Mouse (Mus musculus) neural tube, embryonic 12.5 days (tissue): ENCODE data around the gene Gpr68. TPM values are rescaled to one million over a fixed set of nuclear protein-coding genes. Genes with fewer than 3 reads are reported as not detected.

ENCODE experiments used
- ATAC-seq: fragments of 200-750 bp; cut with Nextera tagmentation; 2 replicates; pipeline ENCODE4 v1.8.0; 2017; ENCODE audit warnings: low read depth, mild to moderate bottlenecking, moderate TSS enrichment, moderate library complexity; ENCODE audit not compliant: low FRiP score
- H3K27ac ChIP-seq: fragments of 300-500 bp; sonication (generic); 2 replicates; pipeline ENCODE4 v1.5.1; 2016
- H3K27me3 ChIP-seq: fragments of 300-500 bp; sonication (generic); replicated peaks from 2 replicates; pipeline ENCODE4 v1.6.1; 2016; ENCODE audit warnings: mild to moderate bottlenecking
- H3K36me3 ChIP-seq: fragments of 300-500 bp; sonication (generic); 2 replicates; pipeline ENCODE4 v1.6.1; 2016; ENCODE audit warnings: mild to moderate bottlenecking
- H3K4me1 ChIP-seq: fragments of 300-500 bp; sonication (generic); 2 replicates; pipeline ENCODE4 v1.6.1; 2016
- H3K4me2 ChIP-seq: fragments of 300-500 bp; sonication (generic); replicated peaks from 2 replicates; pipeline ENCODE4 v1.6.1; 2016; ENCODE audit warnings: mild to moderate bottlenecking
- H3K4me3 ChIP-seq: fragments of 300-500 bp; sonication (generic); 2 replicates; pipeline ENCODE4 v1.5.1; 2016
- H3K9ac ChIP-seq: fragments of 300-500 bp; sonication (generic); 2 replicates; pipeline ENCODE4 v1.6.1; 2016; ENCODE audit warnings: mild to moderate bottlenecking
- H3K9me3 ChIP-seq: fragments of 300-500 bp; sonication (generic); 2 replicates; pipeline ENCODE4 v1.6.1; 2016; ENCODE audit warnings: mild to moderate bottlenecking
- WGBS: fragments of 180-500 bp; shearing (Covaris S2); methylation state at CpG from one replicate; pipeline ENCODE4 v1.1.7; 2016; 5-methylcytosine and 5-hydroxymethylcytosine counted together
- polyA plus RNA-seq: library from polyadenylated mRNA; unstranded; fragments of >200 nt; fragmentation: Nextera tagmentation; extraction: Ambion mirVana; gene quantifications from 2 replicates; pipeline ENCODE4 v1.2.1, GENCODE M21; 2016

Gene Gpr68
- polyA plus RNA-seq, 1 experiment from 2014 or later = 0.79 TPM

GRCm38 (mm10) chr12:100862856-100863446, 45.0 kb downstream of the Gpr68 start:
- Histone ChIP-seq H3K9ac (no peak overlapping the region), H3K9me3 (no peaks in the 10 kb centered on the region), H3K27ac (no peak overlapping the region), H3K4me2 (no peak overlapping the region), H3K27me3 (no peaks in the 10 kb centered on the region), H3K4me3 (no peak overlapping the region), H3K36me3 (no peaks in the 10 kb centered on the region), H3K4me1 (no peaks in the 10 kb centered on the region)
- WGBS = 91% methylated on average over 3 of the region's 3 CpGs
- ATAC-seq = no peak

DNA sequence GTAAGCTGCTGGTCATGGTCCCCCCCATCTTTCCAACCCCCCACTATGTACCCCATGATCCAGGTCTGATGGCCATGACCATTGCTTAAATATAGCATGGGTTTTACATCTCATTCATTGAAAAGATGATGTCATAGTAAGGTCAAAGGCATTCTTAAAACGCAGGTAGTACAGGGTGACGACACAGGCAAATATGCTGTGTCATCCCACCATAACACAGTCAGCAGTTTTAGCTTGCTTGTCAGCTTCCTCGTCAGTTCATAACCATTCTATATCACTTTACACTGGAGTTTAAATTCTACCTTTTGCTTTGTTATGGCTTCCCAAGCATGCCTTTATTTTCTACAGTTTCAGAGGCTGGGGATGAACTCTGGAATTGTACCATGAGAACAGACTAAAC, 45.7 kb downstream of the Gpr68 start:
- H3K27ac ChIP-seq = no peak overlapping the region
- no peak for ATAC-seq
- no peak overlapping the region for H3K9ac ChIP-seq
- H3K36me3 ChIP-seq = no peaks in the 10 kb centered on the region
- WGBS = 88% methylated on average over 3 of the region's 3 CpGs
- H3K4me1 ChIP-seq = no peaks in the 10 kb centered on the region
- no peak overlapping the region for H3K4me2 ChIP-seq
- no peaks in the 10 kb centered on the region for H3K27me3 ChIP-seq
- no peak overlapping the region for H3K4me3 ChIP-seq
- no peaks in the 10 kb centered on the region for H3K9me3 ChIP-seq

GRCm38 (mm10) chr12:100857791-100858190, 50.2 kb downstream of the Gpr68 start:
- Histone ChIP-seq H3K27ac (no peak overlapping the region), H3K9me3 (no peaks in the 10 kb centered on the region), H3K27me3 (no peaks in the 10 kb centered on the region), H3K4me3 (no peak overlapping the region), H3K9ac (no peak overlapping the region), H3K36me3 (no peaks in the 10 kb centered on the region), H3K4me1 (no peaks in the 10 kb centered on the region), H3K4me2 (no peak overlapping the region)
- 82% methylated on average over 7 of the region's 7 CpGs for WGBS
- ATAC-seq = no peak

DNA sequence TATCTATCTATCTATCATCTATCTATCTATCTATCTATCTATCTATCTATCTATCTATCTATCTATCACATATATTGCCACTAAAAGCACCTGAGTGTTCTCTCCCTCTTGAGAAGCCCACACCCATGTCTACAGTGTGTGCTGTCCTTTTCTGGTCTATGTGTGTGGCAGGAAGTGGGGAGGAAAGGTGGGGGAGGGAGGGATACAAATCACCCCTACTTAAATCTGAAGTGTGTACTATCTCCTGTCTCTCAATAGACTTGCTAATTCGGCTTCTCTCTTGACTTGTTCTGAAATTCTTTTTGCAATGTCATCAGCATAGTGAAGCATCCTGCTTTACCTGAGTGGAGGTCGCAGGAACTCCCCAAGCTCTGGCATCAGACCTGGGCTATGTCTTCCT, 51.7 kb downstream of the Gpr68 start:
- Histone ChIP-seq H3K4me3 (no peak overlapping the region), H3K27me3 (no peaks in the 10 kb centered on the region), H3K9me3 (no peaks in the 10 kb centered on the region), H3K36me3 (no peaks in the 10 kb centered on the region), H3K4me2 (no peak overlapping the region), H3K4me1 (no peaks in the 10 kb centered on the region), H3K9ac (no peak overlapping the region), H3K27ac (no peak overlapping the region)
- 94% methylated on average over 2 of the region's 2 CpGs for WGBS
- ATAC-seq = no peak

GRCm38 (mm10) chr12:100852370-100852769, 55.6 kb downstream of the Gpr68 start:
- Histone ChIP-seq H3K9ac (no peak overlapping the region), H3K27me3 (no peaks in the 10 kb centered on the region), H3K4me1 (no peaks in the 10 kb centered on the region), H3K4me3 (no peak overlapping the region), H3K27ac (no peak overlapping the region), H3K4me2 (no peak overlapping the region), H3K36me3 (no peaks in the 10 kb centered on the region), H3K9me3 (no peaks in the 10 kb centered on the region)
- ATAC-seq = no peak
- WGBS = 85% methylated on average over 3 of the region's 3 CpGs

GRCm38 (mm10) chr12:100849421-100850138, 58.4 kb downstream of the Gpr68 start:
- H3K9ac ChIP-seq = no peak overlapping the region
- H3K36me3 ChIP-seq = no peaks in the 10 kb centered on the region
- WGBS = 81% methylated on average over 7 of the region's 7 CpGs
- ATAC-seq = peak; percentile 59
- H3K27ac ChIP-seq = no peak overlapping the region
- no peaks in the 10 kb centered on the region for H3K27me3 ChIP-seq
- no peaks in the 10 kb centered on the region for H3K9me3 ChIP-seq
- no peak overlapping the region for H3K4me3 ChIP-seq
- H3K4me2 ChIP-seq = no peak overlapping the region
- H3K4me1 ChIP-seq = peaks cover 8% of the 10 kb centered on the region; the same call in 1 of the 2 replicates

DNA sequence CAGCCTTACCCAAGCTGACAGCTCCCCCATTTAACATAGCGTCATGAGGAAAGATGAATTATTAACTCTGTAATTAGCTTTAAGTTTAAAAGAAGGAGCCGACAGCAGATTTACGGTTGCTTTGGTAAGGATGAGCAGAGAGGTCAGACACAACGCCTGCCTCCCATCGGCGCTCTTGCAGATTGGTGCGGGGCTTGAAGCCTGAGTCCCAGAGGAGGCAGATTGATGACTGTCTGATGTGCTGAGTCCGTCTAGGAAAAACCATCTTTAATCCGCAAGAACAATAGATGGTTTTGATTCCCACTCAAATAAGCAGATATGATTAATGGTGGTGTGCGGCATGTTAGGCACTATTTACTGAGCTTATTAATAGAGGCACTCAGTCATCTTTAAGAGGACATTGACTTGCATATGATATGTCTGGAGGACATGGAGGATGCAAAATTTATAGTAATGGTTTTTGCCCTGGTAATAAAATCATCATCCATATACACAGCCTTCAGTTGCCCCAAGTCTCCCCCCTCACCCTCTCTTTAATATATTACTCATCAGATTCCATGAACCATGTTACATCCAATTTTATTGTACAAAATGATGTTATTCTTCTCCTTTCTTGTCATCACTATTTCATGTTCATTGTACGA, 60.4 kb downstream of the Gpr68 start:
- H3K27ac ChIP-seq = no peak overlapping the region
- H3K36me3 ChIP-seq = no peaks in the 10 kb centered on the region
- H3K4me3 ChIP-seq = no peak overlapping the region
- no peaks in the 10 kb centered on the region for H3K9me3 ChIP-seq
- H3K4me1 ChIP-seq = peaks cover 8% of the 10 kb centered on the region; the same call in 1 of the 2 replicates
- no peaks in the 10 kb centered on the region for H3K27me3 ChIP-seq
- no peak overlapping the region for H3K4me2 ChIP-seq
- no peak overlapping the region for H3K9ac ChIP-seq
- peak; percentile 58 for ATAC-seq
- WGBS = 38% methylated on average over 11 of the region's 11 CpGs

DNA sequence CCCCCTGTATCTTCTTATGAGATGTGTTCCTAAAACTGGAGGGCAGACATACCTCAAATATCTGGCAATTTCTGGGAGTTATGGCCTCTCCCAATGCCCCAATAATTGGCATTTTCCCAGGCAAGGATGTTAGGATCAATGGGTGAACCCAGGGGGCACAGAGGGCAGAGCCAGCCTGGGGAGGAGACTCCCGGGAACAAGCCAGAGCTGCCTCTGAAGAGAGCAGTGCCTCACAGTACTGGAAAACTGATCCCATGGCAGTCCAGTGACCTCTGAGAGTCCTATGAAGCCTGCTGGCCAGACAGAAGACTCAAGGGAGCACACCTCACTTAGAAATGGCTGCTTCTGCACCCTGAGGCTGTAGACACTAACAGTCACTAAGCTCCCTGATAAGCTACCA, 61.4 kb downstream of the Gpr68 start:
- 42% methylated on average over 1 of the region's 1 CpGs for WGBS
- H3K4me2 ChIP-seq = no peak overlapping the region
- no peak overlapping the region for H3K27ac ChIP-seq
- no peaks in the 10 kb centered on the region for H3K9me3 ChIP-seq
- peaks cover 8% of the 10 kb centered on the region; the same call in 1 of the 2 replicates for H3K4me1 ChIP-seq
- no peaks in the 10 kb centered on the region for H3K36me3 ChIP-seq
- no peak for ATAC-seq
- no peak overlapping the region for H3K4me3 ChIP-seq
- no peaks in the 10 kb centered on the region for H3K27me3 ChIP-seq
- H3K9ac ChIP-seq = no peak overlapping the region

DNA sequence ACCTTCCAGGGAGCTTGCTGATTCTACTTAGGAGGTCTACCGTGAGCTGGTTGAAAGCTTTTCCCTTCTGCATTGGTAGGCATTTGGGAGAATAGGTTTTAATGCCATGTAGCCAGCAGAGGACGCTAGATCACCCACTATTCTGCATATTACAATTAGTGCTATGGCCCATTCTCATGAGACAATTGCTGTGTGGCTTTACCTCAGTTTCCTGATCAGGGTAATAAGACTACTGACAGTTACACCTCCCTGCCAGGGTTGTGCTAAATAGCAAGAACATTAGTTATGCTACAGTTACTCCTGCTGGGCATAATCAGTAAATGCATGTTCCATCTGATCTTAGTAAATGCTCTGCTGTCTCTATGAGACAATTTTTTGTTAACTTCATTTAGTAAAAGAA, 62.2 kb downstream of the Gpr68 start:
- Histone ChIP-seq H3K36me3 (no peaks in the 10 kb centered on the region), H3K27me3 (no peaks in the 10 kb centered on the region), H3K4me1 (peaks cover 8% of the 10 kb centered on the region; the same call in 1 of the 2 replicates), H3K27ac (no peak overlapping the region), H3K4me3 (no peak overlapping the region), H3K9me3 (no peaks in the 10 kb centered on the region), H3K4me2 (no peak overlapping the region), H3K9ac (no peak overlapping the region)
- whole genome bisulfite sequencing = 29% methylated on average over 2 of the region's 2 CpGs
- ATAC-seq = no peak

DNA sequence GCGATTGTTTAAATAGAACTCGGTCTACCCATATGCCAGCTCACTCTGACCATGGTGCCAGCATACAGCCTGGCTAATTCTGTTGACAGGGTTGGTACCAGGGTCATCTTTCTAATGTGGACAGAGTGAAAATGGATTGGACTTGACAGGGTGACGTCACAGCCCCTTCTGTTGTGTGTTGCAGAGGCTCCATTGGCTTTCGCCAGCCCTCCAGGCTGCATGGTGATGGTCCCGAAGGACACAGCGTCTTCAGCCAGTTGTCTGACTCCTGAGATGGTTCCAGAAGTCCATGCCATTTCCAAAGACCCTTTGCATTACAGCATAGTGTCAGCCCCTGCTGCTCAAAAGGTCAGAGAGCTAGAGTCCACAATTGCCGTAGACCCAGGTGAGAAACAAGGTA, 63.5 kb downstream of the Gpr68 start:
- H3K4me3 ChIP-seq = no peak overlapping the region

DNA sequence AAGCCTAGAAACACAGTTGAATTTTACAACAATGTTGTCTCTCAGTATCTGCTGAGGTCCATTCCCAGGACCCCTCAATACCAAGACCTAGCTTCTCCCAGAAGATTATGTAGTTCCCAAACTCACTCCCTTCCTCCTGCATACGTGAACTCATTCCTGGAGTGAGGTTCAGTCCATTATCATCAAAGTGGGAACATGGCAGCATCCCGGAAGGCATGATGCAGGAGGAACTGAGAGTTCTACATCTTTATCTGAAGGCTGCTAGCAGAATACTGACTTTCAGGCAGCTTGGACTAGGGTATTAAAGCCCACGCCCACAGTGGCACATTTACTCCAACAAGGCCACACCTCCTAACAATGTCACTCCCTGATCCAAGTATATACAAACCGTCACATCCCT, 64.8 kb downstream of the Gpr68 start:
- Histone ChIP-seq H3K36me3 (no peaks in the 10 kb centered on the region), H3K4me1 (peaks cover 8% of the 10 kb centered on the region; the same call in 1 of the 2 replicates), H3K4me3 (no peak overlapping the region), H3K9ac (no peak overlapping the region), H3K27ac (no peak overlapping the region), H3K4me2 (no peak overlapping the region), H3K9me3 (no peaks in the 10 kb centered on the region), H3K27me3 (no peaks in the 10 kb centered on the region)
- 82% methylated on average over 4 of the region's 4 CpGs for WGBS
- ATAC-seq = no peak

More for the DNA sequence above, 63.5 kb downstream of the Gpr68 start:
- ATAC-seq = no peak
- Histone ChIP-seq H3K36me3 (no peaks in the 10 kb centered on the region), H3K27ac (no peak overlapping the region), H3K4me2 (no peak overlapping the region), H3K9ac (no peak overlapping the region), H3K4me1 (peaks cover 8% of the 10 kb centered on the region; the same call in 1 of the 2 replicates), H3K27me3 (no peaks in the 10 kb centered on the region), H3K9me3 (no peaks in the 10 kb centered on the region)
- WGBS = 85% methylated on average over 7 of the region's 7 CpGs

DNA sequence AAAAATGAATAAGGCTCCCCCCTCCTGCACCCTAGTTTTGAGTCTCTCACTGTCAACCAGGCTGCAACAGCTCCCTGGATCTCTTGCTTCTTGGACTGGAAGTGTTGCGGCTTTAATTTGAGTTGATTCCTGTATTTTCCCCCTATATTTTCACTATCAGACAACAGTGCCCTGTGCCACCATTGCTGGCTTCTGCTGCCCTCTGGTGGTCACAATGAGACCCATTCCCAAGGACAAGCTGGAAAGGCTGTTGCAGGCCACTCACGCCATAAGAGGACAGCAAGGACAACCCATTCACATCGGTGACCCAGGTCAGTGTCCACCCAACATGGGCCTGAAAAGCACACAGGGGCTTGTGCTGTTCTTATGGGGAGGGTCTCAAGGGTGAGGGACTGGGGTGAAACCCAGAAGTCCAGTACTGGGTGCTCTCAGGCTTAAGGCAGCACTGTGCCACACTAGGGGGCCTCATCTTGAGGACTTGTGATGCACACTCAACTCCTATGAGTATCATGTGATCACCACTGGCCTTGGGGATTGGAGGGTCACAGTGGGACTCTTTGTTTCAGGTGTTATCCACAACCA, 66.7 kb downstream of the Gpr68 start:
- no peaks in the 10 kb centered on the region for H3K4me1 ChIP-seq
- 20% methylated on average over 3 of the region's 3 CpGs for WGBS
- no peaks in the 10 kb centered on the region for H3K36me3 ChIP-seq
- no peak overlapping the region for H3K4me2 ChIP-seq
- H3K9ac ChIP-seq = no peak overlapping the region
- H3K9me3 ChIP-seq = no peaks in the 10 kb centered on the region
- no peak overlapping the region for H3K27ac ChIP-seq
- no peaks in the 10 kb centered on the region for H3K27me3 ChIP-seq
- peak; percentile 39 for ATAC-seq
- no peak overlapping the region for H3K4me3 ChIP-seq
